Mouse (Mus musculus) ES-E14 (cell line): ENCODE measurements around the gene Slc15a1. TPM values are rescaled to one million over a fixed set of nuclear protein-coding genes. Genes with fewer than 3 reads are reported as not detected.

Experiments used
- DNase-seq: peaks from one replicate; pipeline ENCODE4 v3.0.0-alpha.2; 2013; ENCODE audit warnings: low read depth, low spot score
- H3K27ac ChIP-seq: 2 replicates; pipeline ENCODE4 v1.5.1; 2012; ENCODE audit warnings: low read depth, mild to moderate bottlenecking, low read length, moderate library complexity, mixed read lengths; ENCODE audit not compliant: poor library complexity, insufficient read depth, severe bottlenecking
- H3K36me3 ChIP-seq: 2 replicates; pipeline ENCODE4 v1.6.1; 2012; ENCODE audit warnings: mild to moderate bottlenecking, low read length, moderate library complexity, mixed read lengths; ENCODE audit not compliant: control insufficient read depth, poor library complexity, insufficient read depth, severe bottlenecking
- H3K4me1 ChIP-seq, 2 experiments: fragments of 150-350 bp in 1 of 2; sonication (generic) in 1 of 2; 2 replicates each; pipeline ENCODE4 v1.6.1; 2012; ENCODE audit warnings: low read length in 2 of 2, mild to moderate bottlenecking in 1 of 2, mixed read lengths in 1 of 2; ENCODE audit not compliant: control insufficient read depth in 2 of 2, insufficient read depth in 2 of 2, poor library complexity in 1 of 2
- H3K4me3 ChIP-seq, 2 experiments: fragments of 150-350 bp in 1 of 2; sonication (generic) in 1 of 2; 2 replicates each; pipeline ENCODE4 v1.5.1; 2012; ENCODE audit warnings: low read length in 2 of 2, low read depth in 1 of 2, mild to moderate bottlenecking in 1 of 2, mixed read lengths in 1 of 2; ENCODE audit not compliant: insufficient read depth in 1 of 2, poor library complexity in 1 of 2, severe bottlenecking in 1 of 2
- H3K9ac ChIP-seq: 2 replicates; pipeline ENCODE4 v1.6.1; 2012; ENCODE audit warnings: low read depth, mild to moderate bottlenecking, low read length, mixed read lengths; ENCODE audit not compliant: poor library complexity, insufficient read depth, severe bottlenecking
- H3K9me3 ChIP-seq: fragments of 150-350 bp; sonication (generic); 2 replicates; pipeline ENCODE4 v1.6.1; 2012; ENCODE audit warnings: low read depth, mild to moderate bottlenecking, low read length; ENCODE audit not compliant: control insufficient read depth, insufficient read depth
- CHD2 ChIP-seq: IDR thresholded peaks from 2 replicates; pipeline ENCODE4 v1.6.1; 2014; ENCODE audit warnings: mild to moderate bottlenecking, low read depth, low read length, inconsistent platforms
- HCFC1 ChIP-seq: IDR thresholded peaks from 2 replicates; pipeline ENCODE4 v1.6.1; 2012; ENCODE audit warnings: low read length, inconsistent platforms, borderline replicate concordance; ENCODE audit not compliant: insufficient read depth
- MAFK ChIP-seq: IDR thresholded peaks from 2 replicates; pipeline ENCODE4 v1.6.1; 2014; ENCODE audit warnings: mild to moderate bottlenecking, low read depth, low read length, inconsistent platforms; ENCODE audit not compliant: insufficient read depth
- ZC3H11A ChIP-seq: IDR thresholded peaks from 2 replicates; pipeline ENCODE4 v1.6.1; 2012; ENCODE audit warnings: low read depth, mild to moderate bottlenecking, inconsistent platforms, low read length, borderline replicate concordance
- ZNF384 ChIP-seq: IDR thresholded peaks from 2 replicates; pipeline ENCODE4 v1.6.1; 2012; ENCODE audit warnings: low read depth, low read length, inconsistent platforms
- in situ Hi-C, 2 experiments: fragments of 600-800 bp; cut with MboI; formaldehyde crosslinking; loops; one replicate each; pipeline ENCODE4 v1.15.1; 2025; ENCODE audit warnings: low sequenced_read_pairs in 2 of 2, inconsistent platforms in 1 of 2; ENCODE audit not compliant: unreplicated experiment in 2 of 2
- total RNA-seq: library from RNA; depleted of rRNA; stranded (reverse); fragments of 300-350 nt; gene quantifications from 2 replicates; pipeline ENCODE4 v1.2.3, GENCODE M21; 2012

Gene Slc15a1
- total RNA-seq, 1 experiment = 4.6 TPM

DNA sequence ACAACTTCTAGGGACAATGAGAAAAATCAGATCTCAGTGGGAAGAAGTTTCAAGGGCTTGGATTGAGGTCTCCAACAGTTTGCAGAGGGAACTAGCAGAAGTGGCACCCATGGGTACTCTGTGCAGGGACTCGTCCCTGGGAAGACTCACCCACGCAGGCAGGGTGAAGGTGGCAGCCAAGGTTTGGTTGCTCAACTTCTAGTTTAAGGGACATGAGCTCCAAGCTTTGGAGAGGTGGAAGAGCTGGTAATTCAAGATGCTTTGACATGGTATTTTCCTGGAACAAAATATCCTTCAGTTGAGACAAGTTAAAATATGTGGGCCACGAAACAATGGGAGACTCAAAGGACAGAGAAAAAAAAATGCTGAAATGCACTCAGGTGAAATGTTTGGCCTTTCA is 29.4 kb upstream of the Slc15a1 start:
- no peak for TF ChIP-seq MAFK
- TF ChIP-seq ZNF384 = no peak
- no peak for TF ChIP-seq HCFC1
- no peak for TF ChIP-seq CHD2
- no peak for TF ChIP-seq ZC3H11A

DNA sequence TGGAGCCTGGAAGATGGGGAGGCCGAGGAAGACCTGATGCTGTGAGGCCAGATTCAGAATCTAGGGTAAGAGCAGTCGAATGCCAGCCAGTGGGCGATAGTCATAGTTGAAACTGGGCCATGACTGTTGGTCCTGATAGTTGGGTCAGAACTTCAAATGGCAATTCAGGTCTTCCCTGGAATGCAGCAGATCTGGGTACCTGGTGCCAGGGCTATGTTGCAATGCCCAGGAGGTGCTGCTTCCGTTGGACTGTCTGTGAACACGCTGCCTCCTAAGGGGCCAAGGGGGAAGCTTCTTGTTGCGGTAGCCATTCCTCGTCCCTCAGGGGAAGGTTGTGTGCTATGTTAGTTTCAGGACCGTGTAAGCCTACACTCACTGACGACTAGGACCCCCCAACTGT is 25.8 kb upstream of the Slc15a1 start:
- in situ Hi-C loops = no loop called here
- Histone ChIP-seq H3K9ac (no peak overlapping the region), H3K27ac (no peak overlapping the region), H3K36me3 (no peaks in the 10 kb centered on the region), H3K4me1 (no peaks in the 10 kb centered on the region), H3K9me3 (no peaks in the 10 kb centered on the region), H3K4me3 (no peak overlapping the region)
- TF ChIP-seq HCFC1 (no peak), ZNF384 (no peak), MAFK (no peak), ZC3H11A (no peak), CHD2 (no peak)
- DNase-seq = no peak

More for the DNA sequence above, 29.4 kb upstream of the Slc15a1 start:
- no peak overlapping the region for H3K9ac ChIP-seq
- H3K27ac ChIP-seq = no peak overlapping the region
- no peaks in the 10 kb centered on the region for H3K9me3 ChIP-seq
- no peak overlapping the region for H3K4me3 ChIP-seq
- no peaks in the 10 kb centered on the region for H3K36me3 ChIP-seq
- no peak for DNase-seq
- in situ Hi-C loops = no loop called here
- H3K4me1 ChIP-seq = no peaks in the 10 kb centered on the region

DNA sequence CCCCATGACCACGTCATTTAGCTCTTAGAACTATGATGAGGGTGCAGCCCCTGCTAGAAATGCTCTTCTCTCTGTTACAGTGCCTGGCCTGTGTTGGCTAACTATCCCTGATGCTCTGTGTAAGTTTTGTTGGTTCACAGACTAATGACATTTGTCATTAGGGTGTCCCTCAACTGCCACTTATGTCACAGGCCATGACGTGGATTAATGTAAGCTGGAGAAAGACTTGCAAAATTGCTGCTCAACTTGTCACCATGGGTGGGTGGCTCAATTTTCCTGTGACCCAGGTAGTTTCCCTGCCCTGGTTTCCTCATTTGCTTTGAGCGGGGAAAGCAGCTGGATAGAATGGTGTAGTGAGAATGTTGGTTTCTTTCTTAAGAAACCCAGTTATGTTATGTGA is 22.8 kb upstream of the Slc15a1 start:
- Histone ChIP-seq H3K9me3 (no peaks in the 10 kb centered on the region), H3K9ac (no peak overlapping the region), H3K4me3 (no peak overlapping the region), H3K36me3 (no peaks in the 10 kb centered on the region), H3K4me1 (no peaks in the 10 kb centered on the region), H3K27ac (no peak overlapping the region)
- DNase-seq = no peak
- in situ Hi-C loops = no loop called here
- TF ChIP-seq CHD2 (no peak), MAFK (no peak), ZNF384 (no peak), ZC3H11A (no peak), HCFC1 (no peak)

DNA sequence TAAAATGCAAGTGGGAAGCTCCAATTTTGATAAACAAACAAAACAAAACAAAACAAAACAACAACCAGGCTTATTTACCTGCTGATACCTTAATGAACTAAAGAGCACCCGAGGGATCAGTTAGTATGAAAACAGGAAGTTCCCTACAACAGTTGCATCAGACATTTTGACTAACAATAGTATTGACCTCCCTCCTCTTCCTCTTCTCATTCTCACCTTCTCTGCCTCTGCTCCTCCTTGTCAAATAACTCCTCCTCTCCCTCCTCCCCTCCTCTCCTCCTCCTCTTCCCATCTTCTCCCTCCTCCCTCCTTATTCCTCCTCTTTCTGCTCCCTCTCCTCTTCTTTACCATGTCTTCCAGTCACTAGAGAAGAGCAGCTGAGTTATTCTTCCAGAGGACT is 22.1 kb upstream of the Slc15a1 start:
- Histone ChIP-seq H3K9me3 (no peaks in the 10 kb centered on the region), H3K27ac (no peak overlapping the region), H3K4me3 (no peak overlapping the region), H3K9ac (no peak overlapping the region), H3K4me1 (no peaks in the 10 kb centered on the region), H3K36me3 (no peaks in the 10 kb centered on the region)
- TF ChIP-seq HCFC1 = no peak
- no peak for TF ChIP-seq CHD2
- no peak for TF ChIP-seq ZC3H11A
- TF ChIP-seq MAFK = no peak
- no peak for TF ChIP-seq ZNF384
- no peak for DNase-seq
- in situ Hi-C loops = no loop called here

DNA sequence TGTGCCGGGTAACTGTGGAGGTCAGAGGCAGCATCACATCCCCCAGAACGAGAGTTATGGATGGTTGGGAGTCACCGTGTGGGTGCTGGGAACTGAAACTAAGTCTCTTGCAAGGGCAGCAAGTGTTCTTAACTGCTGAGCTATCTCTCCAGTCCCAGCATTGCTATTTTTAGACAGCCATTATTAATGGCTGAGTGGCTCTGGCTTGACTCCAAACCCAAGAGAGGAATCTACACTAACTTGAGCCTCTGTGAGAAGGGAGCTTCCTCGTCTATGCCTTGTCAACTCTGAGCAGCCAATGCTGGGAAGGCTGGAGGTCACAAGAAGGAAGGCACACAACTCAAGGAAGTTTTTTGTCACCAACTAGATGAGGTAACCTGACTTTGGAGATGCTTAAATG is 16.7 kb upstream of the Slc15a1 start:
- Histone ChIP-seq H3K36me3 (no peaks in the 10 kb centered on the region), H3K4me3 (no peak overlapping the region), H3K4me1 (no peaks in the 10 kb centered on the region), H3K27ac (no peak overlapping the region), H3K9me3 (peaks cover 2% of the 10 kb centered on the region; the same call in 1 of the 2 replicates), H3K9ac (no peak overlapping the region)
- DNase-seq = no peak
- no peak for TF ChIP-seq HCFC1
- TF ChIP-seq CHD2 = no peak
- no peak for TF ChIP-seq ZC3H11A
- TF ChIP-seq ZNF384 = no peak
- TF ChIP-seq MAFK = no peak
- in situ Hi-C loops = no loop called here
